Mouse (Mus musculus) hindbrain, postnatal 0 days (tissue): ENCODE data around the gene Zranb1. TPM values are rescaled to one million over a fixed set of nuclear protein-coding genes. Genes with fewer than 3 reads are reported as not detected.

ENCODE experiments used
- ATAC-seq: fragments of 200-750 bp; cut with Nextera tagmentation; 2 replicates; pipeline ENCODE4 v1.8.0; 2017; ENCODE audit warnings: mild to moderate bottlenecking, moderate TSS enrichment, moderate library complexity
- DNase-seq: peaks from one replicate; pipeline ENCODE4 v3.0.0-alpha.2; 2015; ENCODE audit warnings: low spot score
- H3K27ac ChIP-seq: fragments of 300-500 bp; sonication (generic); 2 replicates; pipeline ENCODE4 v1.5.1; 2014; ENCODE audit warnings: mild to moderate bottlenecking
- H3K27me3 ChIP-seq: fragments of 300-500 bp; sonication (generic); 2 replicates; pipeline ENCODE4 v1.6.1; 2014; ENCODE audit warnings: low read length, mixed read lengths; ENCODE audit not compliant: insufficient read depth
- H3K36me3 ChIP-seq: fragments of 300-500 bp; sonication (generic); 2 replicates; pipeline ENCODE4 v1.6.1; 2014; ENCODE audit warnings: low read length, mixed read lengths; ENCODE audit not compliant: insufficient read depth
- H3K4me1 ChIP-seq: fragments of 300-500 bp; sonication (generic); 2 replicates; pipeline ENCODE4 v1.6.1; 2014; ENCODE audit warnings: antibody characterized with exemption, low read length, mixed read lengths; ENCODE audit not compliant: insufficient read depth
- H3K4me2 ChIP-seq: fragments of 300-500 bp; sonication (generic); 2 replicates; pipeline ENCODE4 v1.6.1; 2014; ENCODE audit warnings: low read depth, mild to moderate bottlenecking, low read length, moderate library complexity, mixed read lengths
- H3K4me3 ChIP-seq: fragments of 300-500 bp; sonication (generic); 2 replicates; pipeline ENCODE4 v1.5.1; 2014; ENCODE audit warnings: low read length
- H3K9ac ChIP-seq: fragments of 300-500 bp; sonication (generic); replicated peaks from 2 replicates; pipeline ENCODE4 v1.6.1; 2014; ENCODE audit warnings: mild to moderate bottlenecking, low read length, moderate library complexity, mixed read lengths
- H3K9me3 ChIP-seq: fragments of 300-500 bp; sonication (generic); 2 replicates; pipeline ENCODE4 v1.6.1; 2016; ENCODE audit warnings: low read length, mixed read lengths
- CTCF ChIP-seq: IDR thresholded peaks from 2 replicates; pipeline ENCODE4 v1.5.1; 2016; ENCODE audit warnings: antibody characterized with exemption, control low read depth, low read depth
- WGBS: fragments of 180-500 bp; shearing (Covaris S2); extraction: QIAGEN DNeasy Blood & Tissue Kit; methylation state at CpG from one replicate; pipeline ENCODE4 v1.1.7; 2014; 5-methylcytosine and 5-hydroxymethylcytosine counted together
- polyA plus RNA-seq: library from polyadenylated mRNA; unstranded; fragments of >200 nt; fragmentation: Nextera tagmentation; extraction: Ambion mirVana; gene quantifications from 2 replicates; pipeline ENCODE4 v1.2.1, GENCODE M21; 2015
- total RNA-seq: library from RNA; depleted of rRNA; stranded (reverse); fragments of >200 nt; gene quantifications from 2 replicates; pipeline ENCODE4 v1.2.3, GENCODE M21; 2014

Gene Zranb1
- total and polyA plus RNA-seq, 2 experiments from 2014 or later: 24.0 to 40.1 TPM

DNA sequence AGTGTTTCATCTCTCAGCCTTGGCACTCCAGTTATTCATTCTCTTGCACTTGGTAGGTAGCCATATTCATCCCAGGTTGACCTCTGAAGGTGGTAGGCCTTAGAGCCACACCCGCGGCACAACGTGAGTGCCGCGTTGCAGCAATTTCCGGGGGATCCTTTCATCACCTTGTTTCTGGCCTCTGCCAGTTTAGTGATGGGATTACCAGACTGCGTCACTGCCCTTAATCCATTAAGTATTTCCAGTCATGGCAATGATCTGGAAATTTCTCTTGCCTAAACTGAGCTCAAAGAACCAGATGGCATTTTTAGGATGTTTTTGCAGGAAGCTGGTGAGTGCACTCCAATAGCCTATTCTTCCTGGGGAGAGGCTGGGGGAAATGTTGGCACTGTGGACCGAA, 41.3 kb upstream of the Zranb1 start:
- H3K27me3 ChIP-seq: no peaks in the 10 kb centered on the region
- no peak overlapping the region for H3K9ac ChIP-seq
- WGBS: 91% methylated on average over 8 of the region's 8 CpGs
- no peaks in the 10 kb centered on the region; the same call in 1 of the 2 replicates for H3K36me3 ChIP-seq
- H3K4me2 ChIP-seq: no peak overlapping the region
- no peak overlapping the region for H3K4me3 ChIP-seq
- no peak for ATAC-seq
- no peaks in the 10 kb centered on the region for H3K9me3 ChIP-seq
- no peaks in the 10 kb centered on the region for H3K4me1 ChIP-seq
- no peak for DNase-seq
- TF ChIP-seq CTCF: no peak
- no peak overlapping the region for H3K27ac ChIP-seq

DNA sequence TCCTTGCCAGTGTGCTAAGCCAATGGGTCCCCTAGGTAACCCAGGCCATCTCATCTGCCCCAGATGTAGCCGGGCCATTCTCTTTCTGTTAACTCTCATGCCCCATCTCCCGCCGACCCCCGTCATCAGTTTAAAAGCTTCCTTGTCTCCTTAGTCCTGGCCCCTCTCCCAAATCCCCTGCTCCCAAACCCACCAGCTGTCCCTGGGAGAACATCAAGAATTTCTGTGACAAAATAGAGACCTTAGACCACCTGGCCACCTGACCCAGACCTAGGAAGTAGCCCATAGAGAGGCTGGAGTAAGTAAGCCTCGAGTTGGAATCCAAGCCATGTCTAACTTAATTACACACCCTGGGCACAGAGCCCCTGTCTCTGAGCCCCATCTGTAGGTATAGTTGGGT, 40.7 kb upstream of the Zranb1 start:
- no peaks in the 10 kb centered on the region; the same call in 1 of the 2 replicates for H3K36me3 ChIP-seq
- H3K4me2 ChIP-seq: no peak overlapping the region
- H3K27me3 ChIP-seq: no peaks in the 10 kb centered on the region
- no peak overlapping the region for H3K9ac ChIP-seq
- H3K4me1 ChIP-seq: no peaks in the 10 kb centered on the region
- DNase-seq: no peak
- no peak for ATAC-seq
- no peaks in the 10 kb centered on the region for H3K9me3 ChIP-seq
- TF ChIP-seq CTCF: no peak
- H3K4me3 ChIP-seq: no peak overlapping the region
- 91% methylated on average over 5 of the region's 5 CpGs for WGBS
- H3K27ac ChIP-seq: no peak overlapping the region

DNA sequence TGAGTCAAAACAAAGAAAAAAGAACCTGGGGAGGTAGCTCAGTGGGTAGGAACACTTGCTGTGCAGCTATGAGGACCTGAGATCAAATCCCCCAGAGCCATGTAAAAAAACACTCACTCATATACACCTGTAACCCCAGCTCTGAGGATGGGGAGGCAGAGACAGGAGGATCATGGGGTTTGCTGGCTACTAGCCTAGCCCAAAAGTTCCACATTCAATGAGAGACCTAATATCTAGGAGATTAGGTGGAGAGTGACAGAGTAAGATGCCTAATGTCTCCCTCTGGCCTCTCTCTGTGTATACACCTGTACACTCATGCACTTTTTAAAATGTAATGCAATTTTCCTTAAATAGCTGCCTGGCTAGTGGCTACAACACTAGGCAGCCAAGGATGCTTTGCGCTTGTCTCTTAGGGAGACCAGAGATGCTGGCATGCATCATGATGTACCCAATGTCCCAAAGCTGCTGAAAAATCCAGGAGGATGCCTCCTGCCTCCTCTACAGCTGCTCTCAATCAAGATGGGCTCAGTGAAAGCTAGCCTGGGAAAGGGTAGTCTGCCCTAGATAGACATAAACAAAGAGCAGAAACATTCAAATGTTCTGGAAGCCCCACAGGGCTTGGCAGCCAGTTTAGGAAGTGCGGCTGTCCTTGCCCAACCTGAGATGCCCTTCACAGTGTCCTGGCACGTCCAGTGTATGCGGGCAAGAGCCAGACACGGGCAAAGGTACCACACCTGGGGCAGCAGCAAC, 39.2 kb upstream of the Zranb1 start:
- WGBS: 69% methylated on average over 5 of the region's 5 CpGs

DNA sequence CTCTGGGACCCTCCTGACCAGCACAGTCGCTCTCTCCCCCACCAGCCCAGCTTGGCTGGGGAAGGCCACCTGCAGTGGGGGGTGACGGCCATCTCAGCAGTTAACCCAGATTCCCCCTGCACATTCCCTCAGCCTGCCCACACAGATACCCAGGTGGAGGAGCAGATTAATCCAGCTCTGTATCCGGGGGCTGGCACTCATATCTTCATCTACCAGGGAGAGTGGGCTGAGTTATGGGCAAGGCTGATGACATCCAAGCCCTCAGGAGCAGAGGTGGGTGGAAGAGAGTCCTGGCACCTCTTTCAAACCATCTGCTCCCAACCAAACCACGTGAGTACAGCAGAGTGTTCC, 38.7 kb upstream of the Zranb1 start:
- peak; percentile 29; the same call in 1 of the 2 replicates for ATAC-seq
- DNase-seq: peak; percentile 10
- Histone ChIP-seq H3K4me3 (no peak overlapping the region), H3K9me3 (no peaks in the 10 kb centered on the region), H3K27me3 (no peaks in the 10 kb centered on the region), H3K27ac (no peak overlapping the region), H3K36me3 (no peaks in the 10 kb centered on the region), H3K4me1 (no peaks in the 10 kb centered on the region), H3K4me2 (no peak overlapping the region), H3K9ac (no peak overlapping the region)
- WGBS: 48% methylated on average over 4 of the region's 4 CpGs
- TF ChIP-seq CTCF: no peak

More for the DNA sequence above, 39.2 kb upstream of the Zranb1 start:
- H3K9me3 ChIP-seq: no peaks in the 10 kb centered on the region
- ATAC-seq (no peak), DNase-seq (no peak)
- no peaks in the 10 kb centered on the region for H3K27me3 ChIP-seq
- H3K4me2 ChIP-seq: no peak overlapping the region
- H3K9ac ChIP-seq: no peak overlapping the region
- H3K27ac ChIP-seq: no peak overlapping the region
- H3K36me3 ChIP-seq: no peaks in the 10 kb centered on the region
- H3K4me3 ChIP-seq: no peak overlapping the region
- no peaks in the 10 kb centered on the region for H3K4me1 ChIP-seq
- TF ChIP-seq CTCF: no peak

DNA sequence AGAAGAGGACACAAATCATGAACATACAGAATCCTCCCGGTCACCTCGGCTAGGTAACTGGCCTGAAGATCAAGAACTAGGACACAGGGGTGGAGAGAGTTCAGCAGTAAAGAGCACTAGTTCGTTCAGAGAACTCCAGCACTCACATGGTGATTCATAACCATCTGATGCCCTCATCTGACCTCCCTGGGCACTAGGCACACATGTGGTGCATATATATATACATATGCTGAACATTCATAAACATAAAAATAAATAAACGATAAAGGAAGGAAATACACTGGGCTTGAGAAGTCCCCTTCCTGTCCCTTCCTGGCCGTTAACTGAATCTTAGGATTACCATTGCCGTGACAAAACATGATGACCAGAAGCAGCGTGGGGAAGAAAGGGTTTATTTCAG, 38.1 kb upstream of the Zranb1 start:
- Histone ChIP-seq H3K36me3 (no peaks in the 10 kb centered on the region), H3K27me3 (no peaks in the 10 kb centered on the region), H3K9me3 (no peaks in the 10 kb centered on the region), H3K9ac (no peak overlapping the region), H3K27ac (no peak overlapping the region), H3K4me1 (no peaks in the 10 kb centered on the region), H3K4me3 (no peak overlapping the region), H3K4me2 (no peak overlapping the region)
- no peak for DNase-seq
- ATAC-seq: no peak
- TF ChIP-seq CTCF: no peak
- 85% methylated on average over 7 of the region's 7 CpGs for WGBS

DNA sequence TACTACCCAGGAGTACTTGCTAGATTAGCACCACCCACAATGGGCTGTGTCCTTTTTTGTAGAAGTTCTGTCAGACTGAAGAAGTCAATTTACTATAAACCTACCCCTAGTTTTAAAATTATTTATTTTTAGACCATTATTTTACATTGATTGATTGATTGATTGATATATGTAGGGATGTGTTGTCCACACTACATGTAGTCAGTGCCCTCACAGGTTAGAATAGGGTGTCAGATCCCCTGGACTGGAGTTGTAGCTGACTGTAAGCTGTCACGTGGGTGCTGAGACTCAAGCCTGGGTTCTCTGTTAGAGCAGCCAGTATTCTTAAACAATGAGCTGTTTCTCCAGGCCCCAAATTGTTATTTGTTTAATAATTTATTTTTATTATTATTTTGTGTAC, 37.6 kb upstream of the Zranb1 start:
- DNase-seq (no peak), ATAC-seq (no peak)
- Histone ChIP-seq H3K9ac (no peak overlapping the region), H3K4me3 (no peak overlapping the region), H3K27me3 (no peaks in the 10 kb centered on the region), H3K9me3 (no peaks in the 10 kb centered on the region), H3K27ac (no peak overlapping the region), H3K4me1 (no peaks in the 10 kb centered on the region), H3K36me3 (no peaks in the 10 kb centered on the region), H3K4me2 (no peak overlapping the region)
- no peak for TF ChIP-seq CTCF
- WGBS: 89% methylated on average over 1 of the region's 1 CpGs

DNA sequence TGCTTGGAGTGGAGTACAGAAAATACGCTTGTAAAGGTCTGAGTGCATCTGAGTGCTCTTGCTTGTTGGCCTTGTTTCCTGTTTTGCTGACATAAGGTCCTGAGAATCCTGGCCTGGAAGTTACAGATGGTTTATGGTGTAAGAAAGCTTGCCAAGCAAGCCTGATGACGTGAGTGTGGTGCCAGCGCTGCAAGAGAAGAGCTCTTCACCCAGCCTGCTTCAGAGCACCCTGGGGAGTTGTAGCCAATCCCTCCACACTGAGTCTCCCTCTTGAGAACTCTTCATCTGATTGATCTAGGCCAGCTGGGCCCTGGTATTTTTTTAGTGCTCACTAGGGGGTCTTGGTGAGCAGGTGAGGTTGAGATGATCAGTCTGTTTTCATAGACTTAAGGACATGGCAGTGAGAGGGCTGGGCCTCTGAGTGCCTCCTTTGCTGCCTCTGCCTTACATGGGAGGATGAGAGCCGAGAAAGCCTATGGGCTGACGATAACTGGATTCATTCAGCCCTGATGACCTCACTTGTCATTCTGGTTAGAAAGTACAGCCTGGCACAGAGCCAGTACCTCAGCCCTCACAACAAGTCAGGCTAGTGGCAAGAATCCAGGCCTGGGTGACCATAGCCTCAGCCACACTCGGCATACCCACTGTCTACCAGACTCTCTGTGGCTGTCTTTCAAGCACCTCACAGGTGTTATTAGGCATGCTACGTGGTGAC, 35.9 kb upstream of the Zranb1 start:
- no peak for ATAC-seq
- WGBS: 45% methylated on average over 7 of the region's 7 CpGs
- Histone ChIP-seq H3K4me1 (no peaks in the 10 kb centered on the region), H3K9ac (no peak overlapping the region), H3K4me3 (no peak overlapping the region), H3K4me2 (no peak overlapping the region), H3K36me3 (no peaks in the 10 kb centered on the region), H3K27me3 (no peaks in the 10 kb centered on the region), H3K27ac (peak overlapping the region; percentile 41; the same call in 1 of the 2 replicates), H3K9me3 (no peaks in the 10 kb centered on the region)
- peak; percentile 43 for DNase-seq
- no peak for TF ChIP-seq CTCF
